Mouse (Mus musculus): Measurements from ENCODE around the gene Tpsab1.

The Tpsab1 gene

GRCm38 (mm10) chr17:25345462-25345861 is at the start of gene Tpsab1:
TSS of gene Tpsab1 (minus strand) at chr17:25345562.
- no peak for DNase-seq

DNA sequence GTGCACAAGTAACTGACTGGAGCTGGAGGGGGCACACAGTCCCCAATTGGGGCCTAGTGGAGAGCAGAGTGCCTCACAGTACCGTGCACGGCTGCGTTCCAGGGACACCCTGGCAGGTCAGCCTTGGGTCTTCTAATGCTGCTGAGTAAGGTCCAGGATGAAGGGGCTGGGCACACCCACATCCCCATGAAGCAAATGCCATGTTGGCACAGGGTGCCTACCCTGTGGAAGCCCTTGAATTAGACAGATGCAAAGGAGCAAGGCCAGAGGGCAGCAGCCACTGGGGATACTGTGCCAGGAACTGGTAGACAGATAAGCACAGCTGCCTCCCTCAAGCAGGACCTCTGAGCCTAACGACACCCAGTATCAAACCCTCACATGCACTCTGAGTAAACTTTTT is 49.2 kb upstream of the Tpsab1 start:
- no peak for DNase-seq

- no peak for DNase-seq
These were observed 28.6 kb upstream of the Tpsab1 start for GRCm38 (mm10) chr17:25374011-25374410.

DNA sequence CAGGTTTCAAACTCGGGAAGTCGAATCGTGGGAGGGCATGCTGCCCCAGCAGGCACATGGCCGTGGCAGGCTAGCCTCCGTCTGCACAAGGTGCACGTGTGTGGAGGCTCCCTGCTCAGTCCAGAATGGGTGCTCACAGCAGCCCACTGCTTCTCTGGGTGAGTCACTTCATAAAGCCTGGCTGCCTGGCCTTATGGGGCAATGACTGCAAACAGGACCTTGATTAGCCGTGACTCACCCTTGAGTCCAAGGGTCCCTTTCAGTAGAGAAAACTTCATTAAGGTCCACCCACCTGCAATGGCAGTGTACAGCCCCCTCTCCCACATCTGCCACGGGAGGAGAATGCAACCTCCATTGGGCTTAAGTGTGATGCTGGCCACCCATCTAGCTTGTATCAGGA is 27.1 kb upstream of the Tpsab1 start:
- no peak for DNase-seq

GRCm38 (mm10) chr17:25368973-25369372 is 23.6 kb upstream of the Tpsab1 start, which contains the start of gene Tpsg1:
TSS of gene Tpsg1 (plus strand) at chr17:25369273.
- no peak for DNase-seq

- no peak for DNase-seq
These were observed 20.6 kb upstream of the Tpsab1 start, which contains the start of gene Tpsb2 for GRCm38 (mm10) chr17:25366005-25366404. TSS of gene Tpsb2 (plus strand) at chr17:25366305.

- DNase-seq: peak; percentile 59
These were observed 18.4 kb upstream of the Tpsab1 start for GRCm38 (mm10) chr17:25363726-25364125.

DNA sequence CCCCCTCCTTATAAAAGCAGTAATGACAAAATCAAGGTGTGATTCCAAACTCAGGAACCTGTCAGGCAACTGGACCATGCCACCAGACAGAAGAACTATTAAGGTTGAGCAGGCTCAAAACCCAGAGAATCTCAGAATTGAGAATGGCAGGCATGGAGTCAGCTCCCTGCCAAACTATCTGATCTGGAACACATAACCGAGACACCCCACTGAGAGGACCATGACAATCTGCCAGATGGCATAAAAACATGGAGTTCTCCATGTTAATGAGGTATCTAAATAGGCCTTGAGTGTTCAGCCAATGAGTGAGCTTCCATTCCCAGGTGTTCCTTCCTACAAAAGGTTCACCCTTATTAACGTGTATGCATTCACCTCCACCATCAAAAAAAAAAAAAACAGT is 15.9 kb upstream of the Tpsab1 start:
- DNase-seq: no peak

DNA sequence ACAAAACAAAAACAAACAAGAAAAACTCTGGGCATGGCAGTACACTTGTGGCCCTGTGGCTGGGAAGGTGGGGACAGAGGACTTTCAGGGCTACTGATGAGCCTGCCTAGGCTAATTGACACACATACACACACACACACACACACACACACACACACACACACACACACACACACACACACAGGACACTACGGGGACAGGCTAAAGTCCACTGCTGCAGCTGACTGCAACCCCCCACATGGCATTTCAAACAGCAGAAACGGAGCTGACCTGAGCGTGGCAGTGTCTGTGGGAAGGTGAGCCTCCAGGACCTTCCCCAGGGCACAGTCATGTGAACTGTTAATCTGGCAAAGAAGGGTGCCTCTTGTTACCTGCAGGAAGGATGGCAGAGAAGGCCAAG is 3.9 kb downstream of the Tpsab1 start:
- DNase-seq: no peak

- DNase-seq: no peak
These were observed 5.4 kb downstream of the Tpsab1 start for GRCm38 (mm10) chr17:25340003-25340402.

DNA sequence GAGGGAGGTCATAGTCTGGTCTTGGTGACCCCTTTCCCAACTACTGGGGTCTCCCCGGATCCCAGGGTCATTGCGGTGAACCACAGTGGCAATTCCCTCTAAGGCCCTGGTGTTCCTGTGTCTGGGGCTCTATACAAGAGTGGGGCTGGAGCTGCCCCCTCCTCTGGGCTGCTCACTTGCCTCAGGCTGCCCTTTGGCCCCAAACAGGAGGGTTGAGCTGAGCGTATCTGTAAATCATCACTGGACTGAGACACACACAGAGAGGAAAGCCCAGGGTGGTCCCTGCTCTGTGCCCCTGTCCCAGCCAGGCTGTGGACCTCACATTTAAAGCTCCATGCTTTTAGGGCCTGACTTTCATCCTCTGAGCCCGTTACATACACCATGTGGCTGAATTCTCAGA is 7.1 kb downstream of the Tpsab1 start:
- DNase-seq: no peak

DNA sequence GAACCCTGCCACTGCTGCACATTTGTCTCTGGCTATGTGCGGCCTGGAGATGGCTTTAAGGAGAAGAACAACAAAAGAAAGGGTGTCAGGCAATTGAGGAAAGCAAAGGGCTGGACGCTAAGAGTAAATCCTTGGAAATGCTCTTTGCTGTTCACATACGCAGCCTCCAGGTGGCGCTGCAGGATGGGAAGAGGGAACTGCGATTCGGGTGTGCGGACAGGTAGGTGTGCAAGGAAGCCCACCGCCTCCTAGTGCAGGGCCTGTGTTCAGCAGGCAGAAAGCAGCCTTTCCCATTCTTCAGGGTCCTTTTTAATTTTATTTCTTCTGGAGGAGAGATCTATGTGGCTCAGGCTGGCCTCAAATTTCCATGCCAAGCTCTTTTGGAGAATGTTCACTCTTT is 11.4 kb downstream of the Tpsab1 start:
- DNase-seq: peak; percentile 63

DNA sequence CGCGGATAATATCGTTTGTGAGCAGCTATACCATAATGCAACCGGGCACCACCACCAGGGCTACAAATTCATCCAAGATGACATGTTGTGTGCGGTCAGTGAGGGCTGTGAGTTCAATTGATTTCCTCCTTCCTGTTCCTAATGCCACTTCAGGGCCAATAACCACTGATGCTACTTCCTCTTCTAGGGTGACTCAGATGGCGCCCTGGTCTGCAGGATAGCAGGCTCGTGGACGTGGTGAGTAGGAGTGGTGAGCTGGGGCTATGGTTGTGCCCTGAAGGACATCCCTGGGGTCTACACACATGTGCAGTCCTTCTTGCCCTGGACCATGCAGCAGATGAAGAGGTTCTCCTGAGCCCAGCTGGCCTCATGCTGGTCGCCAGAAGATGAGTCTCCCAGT is 13.0 kb downstream of the Tpsab1 start:
- DNase-seq: no peak

GRCm38 (mm10) chr17:25322930-25323329 is 22.4 kb downstream of the Tpsab1 start:
- DNase-seq: no peak

- peak; percentile 41 for DNase-seq
These were observed 24.5 kb downstream of the Tpsab1 start for GRCm38 (mm10) chr17:25320819-25321218.

DNA sequence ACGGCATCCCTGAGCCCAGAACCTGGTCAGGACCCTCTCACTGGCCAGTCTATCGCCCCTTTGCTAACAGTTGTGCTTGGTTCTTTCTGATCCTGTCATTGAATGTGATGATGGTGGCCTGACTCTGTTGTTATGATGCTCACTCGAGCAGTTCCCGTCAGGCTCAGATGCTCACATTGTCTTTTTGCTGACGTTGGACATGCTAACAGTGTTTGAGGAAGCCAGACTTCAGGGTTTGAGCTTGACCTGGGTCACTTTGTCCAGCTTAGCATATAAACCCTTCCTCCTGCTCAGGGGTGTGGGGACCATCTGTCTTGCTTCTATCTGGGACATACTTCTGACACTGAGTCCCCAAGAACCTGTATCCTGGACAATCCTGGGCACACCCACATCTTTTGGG is 27.0 kb downstream of the Tpsab1 start, which contains the start of gene Prss29:
TSS of gene Prss29 (plus strand) at position 301 of the 400 bp plus-strand sequence.
- no peak for DNase-seq

- no peak for DNase-seq
These were observed 37.0 kb downstream of the Tpsab1 start, which contains the start of gene Prss28 for GRCm38 (mm10) chr17:25308346-25308745. TSS of gene Prss28 (plus strand) at chr17:25308646.

- no peak for DNase-seq
These were observed 47.3 kb downstream of the Tpsab1 start, which contains the start of gene Prss34 for GRCm38 (mm10) chr17:25298094-25298493. TSS of gene Prss34 (plus strand) at chr17:25298394.

DNA sequence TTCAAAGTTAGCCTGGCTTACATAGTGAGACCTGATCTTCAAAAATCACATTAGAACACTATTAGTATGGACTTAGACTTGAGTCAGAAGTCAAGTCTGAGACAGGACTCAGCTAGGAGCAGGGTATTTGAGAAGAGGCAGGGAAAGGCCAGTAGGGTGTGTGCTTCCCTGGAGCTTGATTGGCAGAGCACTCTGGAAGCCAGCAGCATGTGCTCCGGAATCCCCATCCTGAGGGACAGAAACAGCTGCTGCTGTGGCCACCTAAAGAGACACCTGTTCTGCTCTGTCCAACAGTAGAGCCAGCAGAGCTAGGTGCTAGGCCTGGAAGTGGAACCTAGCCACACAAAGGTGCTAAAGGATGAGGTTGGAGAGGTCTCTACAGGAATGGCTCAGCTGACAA is 51.3 kb downstream of the Tpsab1 start:
- no peak for DNase-seq

GRCm38 (mm10) chr17:25293495-25293894 is 51.9 kb downstream of the Tpsab1 start:
- no peak for DNase-seq
